Mouse (Mus musculus) cortical plate, adult 2 months (tissue): ENCODE data around the gene Kynu. TPM values are rescaled to one million over a fixed set of nuclear protein-coding genes. Genes with fewer than 3 reads are reported as not detected.

ENCODE experiments used
- H3K27ac ChIP-seq: fragments of 200-500 bp; 2 replicates; pipeline ENCODE4 v1.5.1; 2012; ENCODE audit warnings: low read length, control low read depth, inconsistent platforms; ENCODE audit not compliant: insufficient read depth
- H3K4me1 ChIP-seq: fragments of 200-500 bp; 2 replicates; pipeline ENCODE4 v1.6.1; 2011; ENCODE audit warnings: low read length; ENCODE audit not compliant: control insufficient read depth, insufficient read depth
- H3K4me3 ChIP-seq: fragments of 200-500 bp; 2 replicates; pipeline ENCODE4 v1.5.1; 2011; ENCODE audit warnings: mild to moderate bottlenecking, low read length, control low read depth; ENCODE audit not compliant: insufficient read depth
- CTCF ChIP-seq: fragments of 200-500 bp; IDR thresholded peaks from 2 replicates; pipeline ENCODE4 v1.5.1; 2011; ENCODE audit warnings: mild to moderate bottlenecking, control low read depth, low read length; ENCODE audit not compliant: insufficient read depth; ENCODE audit errors: extremely low read depth
- POLR2A ChIP-seq: fragments of 200-500 bp; IDR thresholded peaks from 2 replicates; pipeline ENCODE4 v1.6.1; 2011; ENCODE audit warnings: mild to moderate bottlenecking, low read length, control low read depth; ENCODE audit not compliant: insufficient read depth; ENCODE audit errors: extremely low read depth
- polyA plus RNA-seq: library from polyadenylated mRNA; depleted of rRNA; stranded (reverse); fragments of >200 nt; gene quantifications from 2 replicates; pipeline ENCODE4 v1.2.3, GENCODE M21; 2012

The Kynu gene
- polyA plus RNA-seq, 1 experiment = 0.23 TPM

DNA sequence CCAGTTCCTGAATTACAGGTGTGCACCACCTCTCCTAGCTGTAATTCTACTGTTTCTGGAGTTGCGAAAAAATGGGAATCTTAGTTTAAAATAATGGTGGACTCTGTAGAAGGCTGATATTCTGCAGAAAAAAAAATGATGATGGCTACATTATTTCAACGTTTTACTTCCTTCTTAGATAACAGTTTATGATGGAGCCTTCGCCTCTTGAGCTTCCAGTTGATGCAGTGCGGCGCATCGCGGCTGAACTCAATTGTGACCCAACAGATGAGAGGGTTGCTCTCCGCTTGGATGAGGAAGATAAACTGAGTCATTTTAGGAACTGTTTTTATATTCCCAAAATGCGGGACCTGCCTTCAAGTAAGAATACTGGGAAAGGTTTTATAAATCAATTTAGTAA is 7.7 kb downstream of the Kynu start:
- Histone ChIP-seq H3K27ac (no peak overlapping the region), H3K4me3 (no peak overlapping the region), H3K4me1 (no peaks in the 10 kb centered on the region)
- no peak for TF ChIP-seq POLR2A

DNA sequence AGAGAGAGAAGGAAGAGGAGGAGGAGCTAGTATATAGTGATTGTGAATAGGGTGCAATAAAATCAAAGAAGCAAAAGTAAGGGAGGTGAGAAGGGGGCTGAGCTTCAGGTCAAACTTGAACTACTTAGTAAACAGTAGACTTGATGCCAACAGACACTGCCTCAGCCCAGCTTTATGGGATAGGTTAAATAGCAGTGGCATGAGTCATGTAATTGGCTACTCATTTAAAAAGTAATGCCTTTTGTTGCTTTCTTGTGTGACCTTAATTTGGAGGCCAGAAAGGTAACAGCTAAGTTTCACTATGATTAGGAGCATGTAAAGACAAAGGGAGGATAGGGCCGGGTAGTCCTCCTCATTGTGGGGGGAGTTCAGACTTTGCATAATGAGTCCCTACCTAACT is 13.3 kb downstream of the Kynu start:
- Histone ChIP-seq H3K27ac (no peak overlapping the region), H3K4me3 (no peak overlapping the region), H3K4me1 (no peaks in the 10 kb centered on the region)
- TF ChIP-seq POLR2A = no peak
- no peak for TF ChIP-seq CTCF

DNA sequence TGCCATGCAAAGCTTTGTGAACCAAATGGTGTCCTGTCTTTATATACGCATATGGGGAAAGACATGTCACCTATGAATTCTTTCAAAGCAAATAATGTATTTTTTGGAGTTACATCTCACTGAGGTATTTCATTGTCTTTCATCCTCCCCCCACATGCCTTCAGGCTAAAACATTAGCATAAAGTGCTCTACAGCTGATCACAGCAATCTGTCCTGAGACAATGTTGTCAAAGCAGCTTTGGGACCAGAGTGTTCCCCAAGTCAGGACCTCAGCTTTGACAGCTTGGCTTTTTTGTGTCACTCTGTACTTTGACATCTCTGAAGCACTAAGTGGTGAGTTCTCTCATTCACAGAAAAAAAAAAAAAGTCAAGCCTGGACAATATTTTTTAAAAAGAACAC is 18.4 kb downstream of the Kynu start:
- TF ChIP-seq CTCF = no peak
- no peak for TF ChIP-seq POLR2A
- Histone ChIP-seq H3K27ac (no peak overlapping the region), H3K4me3 (no peak overlapping the region), H3K4me1 (no peaks in the 10 kb centered on the region)

DNA sequence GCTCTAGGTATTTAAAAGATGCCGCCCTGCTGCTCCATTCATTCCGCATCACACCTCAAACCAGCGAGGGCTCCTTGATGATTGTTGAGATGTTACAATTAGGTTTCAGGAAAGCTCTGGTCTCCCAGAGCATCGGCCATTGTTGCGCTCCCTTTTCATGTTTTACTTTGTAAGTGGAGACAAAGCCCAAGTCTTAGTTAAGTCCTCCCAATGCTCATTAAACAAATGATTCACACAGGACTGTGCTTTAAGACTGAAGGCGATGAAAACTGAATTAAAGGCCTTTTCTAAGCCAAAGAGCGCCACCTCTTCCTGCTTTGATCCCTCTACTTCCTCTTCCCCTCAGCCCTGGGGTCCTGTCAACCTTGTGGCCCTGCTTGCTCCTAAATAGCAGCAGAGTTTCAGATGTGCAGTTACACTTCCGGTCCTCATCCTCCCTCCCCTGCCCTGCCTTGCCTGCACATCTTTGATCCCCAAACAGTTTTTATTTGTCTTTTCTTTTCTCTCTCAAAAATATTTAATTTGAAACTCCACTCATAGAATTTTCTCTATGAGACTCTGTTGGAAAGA is 28.2 kb downstream of the Kynu start:
- H3K27ac ChIP-seq = no peak overlapping the region
- H3K4me1 ChIP-seq = no peaks in the 10 kb centered on the region
- H3K4me3 ChIP-seq = no peak overlapping the region
- TF ChIP-seq POLR2A (no peak), CTCF (no peak)

DNA sequence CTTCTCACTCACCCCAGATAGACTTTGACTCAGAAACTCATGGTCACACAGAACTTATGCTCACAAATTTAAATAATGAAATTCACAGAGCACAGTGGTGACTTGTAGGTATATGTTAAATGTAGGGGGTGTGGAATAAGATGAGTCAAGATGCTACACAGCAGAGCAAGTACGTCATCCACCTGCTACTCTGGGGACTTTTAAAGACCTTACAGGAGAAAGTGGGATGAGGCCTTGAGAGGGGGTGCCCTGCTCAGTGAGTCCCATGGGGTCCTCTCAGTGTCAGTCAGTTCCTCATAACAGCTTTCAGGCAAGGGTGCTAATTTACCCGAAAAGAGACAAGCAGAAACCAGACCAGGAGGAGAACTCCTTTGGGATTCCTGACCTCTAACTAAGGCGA is 30.4 kb downstream of the Kynu start:
- TF ChIP-seq POLR2A (no peak), CTCF (no peak)
- H3K4me3 ChIP-seq = no peak overlapping the region
- no peak overlapping the region for H3K27ac ChIP-seq
- H3K4me1 ChIP-seq = no peaks in the 10 kb centered on the region

DNA sequence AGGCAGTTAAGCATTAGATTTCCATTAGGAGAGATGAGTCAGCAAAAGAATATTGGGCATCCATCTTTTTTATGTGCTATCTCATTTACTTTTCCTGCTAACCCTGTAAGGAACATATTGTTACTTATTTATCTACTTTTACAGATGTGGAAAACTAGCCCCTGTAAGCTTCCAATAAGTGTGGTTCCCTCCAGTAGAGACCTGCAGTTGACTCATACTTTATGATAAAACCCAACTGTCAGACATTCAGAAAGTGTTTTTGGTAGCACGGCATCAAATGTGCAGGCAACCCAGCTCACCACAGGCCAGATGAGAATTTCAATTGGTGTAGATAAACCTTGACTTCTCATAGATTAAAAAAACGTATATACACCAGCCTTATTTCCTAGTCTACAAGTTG is 32.7 kb downstream of the Kynu start:
- no peak overlapping the region for H3K4me3 ChIP-seq
- H3K4me1 ChIP-seq = no peaks in the 10 kb centered on the region
- no peak overlapping the region for H3K27ac ChIP-seq
- no peak for TF ChIP-seq POLR2A
- no peak for TF ChIP-seq CTCF

DNA sequence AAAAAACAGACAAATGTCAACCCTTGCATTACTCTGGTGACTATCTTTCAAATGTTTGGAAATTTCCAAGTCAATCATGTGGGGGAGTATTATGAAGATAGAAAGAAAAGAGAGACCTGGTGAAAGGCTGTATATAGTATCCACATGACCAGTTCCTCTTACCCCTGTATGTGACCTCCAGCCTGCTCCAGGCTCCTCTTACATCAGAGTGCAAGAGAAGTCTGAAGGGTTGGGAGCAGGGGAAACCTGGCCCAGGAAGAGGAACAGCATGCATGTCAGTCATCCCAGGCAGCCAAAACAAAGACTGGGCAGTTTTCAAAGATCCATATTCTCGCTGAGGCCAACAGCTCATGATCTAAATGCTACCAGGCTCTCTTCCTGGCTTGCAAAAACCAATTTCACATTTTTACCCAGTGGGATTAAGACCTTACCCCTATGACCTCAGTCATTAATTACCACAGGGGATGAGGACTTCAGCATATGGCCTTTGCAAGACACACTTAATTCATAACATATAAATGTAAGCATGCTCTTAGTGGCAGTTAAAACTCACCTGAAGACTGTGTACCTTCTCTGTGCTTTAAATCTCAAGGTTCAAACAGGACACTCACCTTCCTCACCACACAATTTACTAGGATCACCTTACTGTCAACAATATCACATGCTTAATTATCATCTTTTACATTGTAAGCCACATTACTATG is 37.0 kb downstream of the Kynu start:
- H3K4me1 ChIP-seq = no peaks in the 10 kb centered on the region
- no peak for TF ChIP-seq CTCF
- TF ChIP-seq POLR2A = no peak
- no peak overlapping the region for H3K27ac ChIP-seq
- H3K4me3 ChIP-seq = no peak overlapping the region

DNA sequence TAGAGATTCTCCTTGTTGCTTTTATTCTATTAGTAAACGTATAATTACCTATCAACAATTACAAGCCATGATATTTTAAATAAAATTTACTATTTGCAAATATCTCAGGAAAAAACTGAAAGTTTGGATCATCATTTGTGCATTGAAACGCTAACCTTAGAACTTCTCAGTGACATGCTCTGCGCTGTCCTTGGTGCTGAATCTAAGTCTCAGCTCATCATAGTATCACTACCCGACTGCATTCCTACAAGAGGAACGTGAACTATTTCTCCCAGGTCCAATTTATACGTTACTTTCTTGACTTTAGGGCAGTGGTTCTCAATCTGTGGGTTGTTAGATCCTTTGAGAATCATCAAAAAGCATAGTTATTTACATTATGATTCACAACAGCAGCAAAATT is 58.4 kb downstream of the Kynu start:
- H3K27ac ChIP-seq = no peak overlapping the region
- H3K4me1 ChIP-seq = no peaks in the 10 kb centered on the region
- no peak overlapping the region for H3K4me3 ChIP-seq
- no peak for TF ChIP-seq CTCF
- no peak for TF ChIP-seq POLR2A

DNA sequence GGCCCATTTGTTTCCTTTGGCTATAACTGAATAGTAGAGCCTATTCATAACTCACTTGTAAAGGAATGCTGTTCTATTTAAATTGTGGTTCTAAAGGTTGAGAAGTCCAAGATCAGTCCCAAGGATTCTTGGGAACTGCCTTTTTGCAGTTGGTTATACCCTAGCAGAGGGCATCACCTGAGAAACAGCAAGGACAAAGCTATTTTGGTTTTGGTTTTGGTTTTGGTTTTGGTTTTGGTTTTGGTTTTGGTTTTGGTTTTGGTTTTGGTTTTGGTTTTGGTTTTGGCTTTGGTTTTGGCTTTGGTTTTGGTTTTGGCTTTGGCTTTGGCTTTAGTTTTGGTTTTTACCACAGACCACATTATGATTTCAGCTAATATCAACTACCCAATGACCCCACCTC is 66.0 kb downstream of the Kynu start:
- Histone ChIP-seq H3K4me3 (no peak overlapping the region), H3K27ac (no peak overlapping the region), H3K4me1 (no peaks in the 10 kb centered on the region)
- TF ChIP-seq CTCF (no peak), POLR2A (no peak)

DNA sequence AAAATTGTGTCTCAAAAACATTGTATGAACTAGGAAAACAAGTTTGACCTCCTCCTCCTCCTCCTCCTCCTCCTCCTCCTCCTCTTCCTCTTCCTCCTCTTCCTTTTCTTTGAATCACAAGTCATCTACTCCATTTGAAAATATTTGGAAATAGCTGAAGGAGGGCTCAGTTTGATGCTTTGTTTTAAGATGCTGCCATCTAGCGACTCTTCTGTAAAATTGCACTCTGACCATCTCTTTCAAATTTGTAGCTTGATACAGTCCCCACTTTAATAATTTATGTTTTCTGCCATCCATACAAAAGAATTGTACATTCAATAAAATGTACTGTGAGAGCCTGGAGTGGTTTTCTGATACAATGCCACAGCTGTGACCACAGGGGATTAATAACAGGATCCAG is 67.7 kb downstream of the Kynu start:
- Histone ChIP-seq H3K27ac (no peak overlapping the region), H3K4me1 (no peaks in the 10 kb centered on the region), H3K4me3 (no peak overlapping the region)
- TF ChIP-seq CTCF (peak; percentile 32; the same call in 1 of the 2 replicates), POLR2A (no peak)
